Comparison of ENCODE assay signal across 19 mouse cellular contexts in the genomic region with DNA sequence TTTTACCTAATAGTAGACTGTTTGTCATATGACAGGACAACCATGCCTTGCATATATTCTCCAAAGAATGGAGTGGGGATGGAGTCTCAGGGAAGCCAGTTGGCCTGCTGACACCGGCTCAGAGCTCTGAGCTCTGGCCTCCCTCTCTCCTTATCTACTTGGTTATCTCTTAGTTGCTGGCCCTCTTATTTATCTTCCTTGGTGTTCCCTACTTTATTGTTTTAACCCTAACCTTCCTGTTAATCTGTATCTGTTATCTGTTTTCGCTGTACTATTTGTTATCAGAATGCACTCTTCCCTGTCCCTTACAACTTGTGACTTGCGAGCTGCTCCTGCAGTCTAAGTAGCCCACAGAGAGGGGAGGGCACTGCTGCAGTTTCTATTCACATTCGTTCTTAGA. TPM values are rescaled to one million over a fixed set of nuclear protein-coding genes. Genes with fewer than 3 reads are reported as not detected.
A peak's percentile ranks its signal among the peaks of the same experiment; 100 is the strongest.
DNase-seq lines count a peak whose midpoint lies in the region; ATAC-seq and TF ChIP-seq lines count a peak whose summit lies in the region.
"Had no signal": no experiment of that assay in that cellular context is flagged by ENCODE, and none has a peak within 500 bp of the region (broad histone marks: within the 10 kb centered on the region; RNA-seq: fewer than 3 reads in every experiment).

No protein-coding gene starts in this region.

- ATAC-seq in G1E (ENCODE audit: extremely low read depth, insufficient number of reproducible peaks, low FRiP score, poor library complexity, severe bottlenecking), result peak; percentile 36
- ATAC-seq in liver, embryonic 13.5 days (ENCODE audit: low read depth), result no peak
- ATAC-seq: activated CD4-positive, CD25-positive, alpha-beta regulatory T cell, adult 4 months; forebrain, embryonic 13.5 days; forebrain, postnatal 0 days; hindbrain, embryonic 16.5 days had no signal

- peak; percentile 74 to 76 for TF ChIP-seq EP300 in MEL (IDR thresholded peaks at IDR 0.05; ENCODE audit: low read depth in 1 of 2, low read length in 2 of 2)

- H3K27me3 ChIP-seq in G1E (ENCODE audit: insufficient read depth, low read length) (no peaks in the 10 kb centered on the region), MEL (ENCODE audit: control insufficient read depth in 1 of 2, insufficient read depth in 2 of 2, low read length in 2 of 2) (no peaks in the 10 kb centered on the region)
- H3K27me3 ChIP-seq in liver, embryonic 13.5 days, result peaks cover 14% of the 10 kb centered on the region
- no peaks in the 10 kb centered on the region for H3K27me3 ChIP-seq in limb, embryonic 10.5 days (ENCODE audit: low read depth, poor library complexity, severe bottlenecking)
- H3K27me3 ChIP-seq: embryonic facial prominence, embryonic 13.5 days; forebrain, embryonic 13.5 days; hindbrain, embryonic 12.5 days had no signal

- H3K36me3 ChIP-seq in G1E (replicated peaks), result no peaks in the 10 kb centered on the region
- peaks cover 0 to 35% of the 10 kb centered on the region in 2 experiments; a peak in 2 of 4 replicates for H3K36me3 ChIP-seq in MEL (ENCODE audit: control insufficient read depth in 1 of 2, insufficient read depth in 2 of 2, low read length in 2 of 2)
- H3K36me3 ChIP-seq in liver, embryonic 13.5 days, result no peaks in the 10 kb centered on the region
- H3K36me3 ChIP-seq in limb, embryonic 10.5 days, result no peaks in the 10 kb centered on the region
- H3K36me3 ChIP-seq: embryonic facial prominence, embryonic 13.5 days; hindbrain, embryonic 12.5 days had no signal

- no peak overlapping the region for H3K4me2 ChIP-seq in liver, embryonic 13.5 days
- H3K4me2 ChIP-seq: embryonic facial prominence, embryonic 13.5 days; forebrain, embryonic 13.5 days; hindbrain, embryonic 12.5 days had no signal

- DNase-seq in G1E (ENCODE audit: low spot score) (no peak), MEL (ENCODE audit: low read depth, low spot score) (peak; percentile 37)
- no peak for DNase-seq in liver, embryonic 13.5 days
- DNase-seq in yolk sac, embryonic 10.5 days (ENCODE audit: low spot score), result peak; percentile 53
- no peak for DNase-seq in limb, embryonic 10.5 days (ENCODE audit: low spot score)
- DNase-seq in urinary bladder, adult 18-20 months (ENCODE audit: low spot score in 2 of 2), result no peak
- DNase-seq: adrenal gland, postnatal 14 days; cerebellum, adult 11-12 months; cerebellum, adult 9-11 months; cerebellum, postnatal 36 days; forebrain, postnatal 0 days; gastrocnemius, postnatal 25 days; heart, postnatal 10 days; heart, postnatal 4 days had no signal

- peaks cover 73% of the 10 kb centered on the region for H3K4me1 ChIP-seq in G1E (ENCODE audit: insufficient read depth, low read depth, low read length)
- H3K4me1 ChIP-seq in MEL (ENCODE audit: control insufficient read depth in 1 of 2, insufficient read depth in 2 of 2, low read length in 2 of 2), result peaks cover 34 to 43% of the 10 kb centered on the region in 2 experiments
- peaks cover 56% of the 10 kb centered on the region for H3K4me1 ChIP-seq in liver, embryonic 13.5 days (replicated peaks)
- peaks cover 15% of the 10 kb centered on the region for H3K4me1 ChIP-seq in limb, embryonic 10.5 days
- H3K4me1 ChIP-seq: forebrain, embryonic 13.5 days had no signal

- 17% methylated on average over 4 of the region's 4 CpGs for WGBS in liver, embryonic 13.5 days (ENCODE audit: insufficient replicate concordance)
- 74% methylated on average over 4 of the region's 4 CpGs for WGBS in limb, embryonic 10.5 days

- H3K9ac ChIP-seq in MEL (ENCODE audit: control insufficient read depth, low read depth, low read length, poor library complexity, severe bottlenecking), result no peak overlapping the region
- H3K9ac ChIP-seq in liver, embryonic 13.5 days, result peak overlapping the region; percentile 11; the same call in 1 of the 2 replicates
- H3K9ac ChIP-seq: embryonic facial prominence, embryonic 13.5 days; forebrain, embryonic 13.5 days; forebrain, postnatal 0 days; hindbrain, embryonic 12.5 days had no signal

- TF ChIP-seq RAD21 in MEL (IDR thresholded peaks at IDR 0.05; ENCODE audit: low read depth, low read length), result no peak

- TF ChIP-seq CTCF in G1E (IDR thresholded peaks at IDR 0.05; ENCODE audit: low read depth, low read length) (no peak), MEL (IDR thresholded peaks at IDR 0.05 in 2 of 3, conservative IDR thresholded peaks at IDR 0.05 in 1 of 3; ENCODE audit: control insufficient read depth in 1 of 3, insufficient read depth in 1 of 3, low read depth in 2 of 3, low read length in 3 of 3, poor library complexity in 1 of 3, severe bottlenecking in 1 of 3) (no peak)

- no peak for TF ChIP-seq POLR2A in MEL (IDR thresholded peaks at IDR 0.05; ENCODE audit: control insufficient read depth in 1 of 2, insufficient read depth in 1 of 2, low read depth in 1 of 2, low read length in 2 of 2, poor library complexity in 1 of 2)

- H3K79me2 ChIP-seq in MEL (ENCODE audit: control insufficient read depth, insufficient read depth, low read length, poor library complexity), result no peaks in the 10 kb centered on the region

- H3K4me3 ChIP-seq in G1E (ENCODE audit: low read depth, low read length) (peak overlapping the region; percentile 68; the same call in 1 of the 2 replicates), MEL (ENCODE audit: control insufficient read depth in 1 of 2, insufficient read depth in 1 of 2, low read depth in 2 of 2, low read length in 2 of 2) (no peak overlapping the region)
- no peak overlapping the region for H3K4me3 ChIP-seq in liver, embryonic 13.5 days (replicated peaks)
- H3K4me3 ChIP-seq in limb, embryonic 10.5 days, result no peak overlapping the region
- H3K4me3 ChIP-seq: embryonic facial prominence, embryonic 13.5 days; forebrain, embryonic 13.5 days; hindbrain, embryonic 12.5 days had no signal

- peak overlapping the region; percentile 46 for H3K27ac ChIP-seq in MEL (ENCODE audit: control insufficient read depth, low read depth, low read length)
- peak overlapping the region; percentile 93 for H3K27ac ChIP-seq in liver, embryonic 13.5 days
- no peak overlapping the region for H3K27ac ChIP-seq in limb, embryonic 10.5 days
- H3K27ac ChIP-seq: embryonic facial prominence, embryonic 13.5 days; forebrain, embryonic 13.5 days; hindbrain, embryonic 12.5 days had no signal

- no peaks in the 10 kb centered on the region for H3K9me3 ChIP-seq in G1E (replicated peaks)
- no peaks in the 10 kb centered on the region for H3K9me3 ChIP-seq in MEL (replicated peaks; ENCODE audit: insufficient read depth, low read length)
- no peaks in the 10 kb centered on the region for H3K9me3 ChIP-seq in liver, embryonic 13.5 days (replicated peaks)
- no peaks in the 10 kb centered on the region for H3K9me3 ChIP-seq in limb, embryonic 10.5 days (replicated peaks)
- H3K9me3 ChIP-seq: embryonic facial prominence, embryonic 13.5 days; forebrain, embryonic 13.5 days; hindbrain, embryonic 12.5 days had no signal

TF ChIP-seq in MEL, 35 proteins besides CTCF, POLR2A, EP300 and RAD21 (continues in another document):
- TF ChIP-seq MEF2A (IDR thresholded peaks at IDR 0.05; ENCODE audit: extremely low read depth, insufficient replicate concordance, low read depth, low read length, poor library complexity, severe bottlenecking), result no peak
- TF ChIP-seq ELF1 (IDR thresholded peaks at IDR 0.05; ENCODE audit: low read depth, low read length), result no peak; the same call in 1 of the 2 replicates
- TF ChIP-seq TBP (IDR thresholded peaks at IDR 0.05; ENCODE audit: low read depth, low read length), result no peak
- no peak for TF ChIP-seq TAL1 (IDR thresholded peaks at IDR 0.05; ENCODE audit: low read length)
- TF ChIP-seq GABPA (IDR thresholded peaks at IDR 0.05; ENCODE audit: low read depth, low read length), result 0 out of 2 replicates have a peak, but pooled peaks have one; percentile 39
- TF ChIP-seq POLR2AphosphoS5 (IDR thresholded peaks at IDR 0.05; ENCODE audit: borderline replicate concordance, low read depth, low read length), result no peak
- no peak for TF ChIP-seq ZKSCAN1 (IDR thresholded peaks at IDR 0.05; ENCODE audit: low read depth, low read length)
- TF ChIP-seq RCOR1 (IDR thresholded peaks at IDR 0.05; ENCODE audit: low read depth, low read length), result peak; percentile 48; the same call in 1 of the 2 replicates
- TF ChIP-seq ZMIZ1 (IDR thresholded peaks at IDR 0.05; ENCODE audit: low read depth, low read length), result no peak
- TF ChIP-seq TCF12 (IDR thresholded peaks at IDR 0.05; ENCODE audit: low read depth, low read length), result peak; percentile 68
- TF ChIP-seq ZC3H11A (IDR thresholded peaks at IDR 0.05; ENCODE audit: low read depth, low read length), result no peak
- no peak for TF ChIP-seq MYC (IDR thresholded peaks at IDR 0.05; ENCODE audit: low read depth, low read length)
- TF ChIP-seq BHLHE40 (IDR thresholded peaks at IDR 0.05; ENCODE audit: borderline replicate concordance, low read depth, low read length), result no peak
- TF ChIP-seq JUND (IDR thresholded peaks at IDR 0.05; ENCODE audit: low read depth, low read length), result no peak
- TF ChIP-seq NELFE (IDR thresholded peaks at IDR 0.05; ENCODE audit: low read depth, low read length), result no peak
- TF ChIP-seq CHD2 (IDR thresholded peaks at IDR 0.05; ENCODE audit: low read length), result no peak
- no peak for TF ChIP-seq SMC3 (IDR thresholded peaks at IDR 0.05; ENCODE audit: low read depth, low read length)
- TF ChIP-seq MAFK (IDR thresholded peaks at IDR 0.05; ENCODE audit: borderline replicate concordance, low read depth, low read length), result no peak
- TF ChIP-seq KAT2A (conservative IDR thresholded peaks at IDR 0.05; ENCODE audit: low read depth, low read length), result no peak; the same call in 1 of the 2 replicates
- TF ChIP-seq POLR2AphosphoS2 (IDR thresholded peaks at IDR 0.05; ENCODE audit: low read length), result no peak
- TF ChIP-seq NRF1 (IDR thresholded peaks at IDR 0.05; ENCODE audit: insufficient read depth, low read depth, low read length, poor library complexity, severe bottlenecking), result no peak
- TF ChIP-seq CHD1 (IDR thresholded peaks at IDR 0.05; ENCODE audit: low read depth, low read length), result no peak
- no peak for TF ChIP-seq ZNF384 (IDR thresholded peaks at IDR 0.05; ENCODE audit: low read depth, low read length)
- no peak for TF ChIP-seq UBTF (IDR thresholded peaks at IDR 0.05; ENCODE audit: borderline replicate concordance, insufficient read depth, low read depth, low read length)
- no peak for TF ChIP-seq MXI1 (IDR thresholded peaks at IDR 0.05; ENCODE audit: low read depth, low read length)

RNA-seq across cellular contexts. Expression of gene Mgst2, which starts 12.5 kb away (rescaled TPM):
- 2.4 and 6.3 TPM in 2 replicates for total RNA-seq in G1E (2014; fragmentation: Nextera tagmentation)
- 0.11 and 0.99 TPM in 2 replicates for total RNA-seq in G1E (2017)
- 0.28 and 0.32 TPM in 2 replicates for polyA plus RNA-seq in G1E (2012)
- total RNA-seq in MEL (2012; rRNA removed), result 0.69 and 1.0 TPM in 2 replicates
- polyA plus RNA-seq in MEL (2012; ENCODE audit: insufficient read depth in 1 of 2, insufficient read length in 2 of 2, low read depth in 1 of 2, low replicate concordance in 2 of 2, missing spikeins in 1 of 2), result 1 to 10 TPM in 1 of 2 experiments, not detected in 1; 3.1 TPM
- polyA plus RNA-seq in liver, embryonic 13.5 days (2015; fragmentation: Nextera tagmentation; extraction: Ambion mirVana), result 16.5 and 18.8 TPM in 2 replicates
- polyA plus RNA-seq in limb, embryonic 10.5 days (2016; fragmentation: Nextera tagmentation; extraction: Ambion mirVana), result 0.35 and 0.43 TPM in 2 replicates
- total RNA-seq: forebrain, postnatal 0 days had no signal

Comparison
In these comparisons a context has a peak if more than half of its experiments do, and no peak if none do; other contexts are left out.
1. DNase-seq: peak in MEL (single experiment) and yolk sac, embryonic 10.5 days (single experiment); none in G1E (single experiment), liver, embryonic 13.5 days (single experiment), limb, embryonic 10.5 days (single experiment) and urinary bladder, adult 18-20 months (0 of 2).